Mouse (Mus musculus): ENCODE data around the gene Bad.

DNA sequence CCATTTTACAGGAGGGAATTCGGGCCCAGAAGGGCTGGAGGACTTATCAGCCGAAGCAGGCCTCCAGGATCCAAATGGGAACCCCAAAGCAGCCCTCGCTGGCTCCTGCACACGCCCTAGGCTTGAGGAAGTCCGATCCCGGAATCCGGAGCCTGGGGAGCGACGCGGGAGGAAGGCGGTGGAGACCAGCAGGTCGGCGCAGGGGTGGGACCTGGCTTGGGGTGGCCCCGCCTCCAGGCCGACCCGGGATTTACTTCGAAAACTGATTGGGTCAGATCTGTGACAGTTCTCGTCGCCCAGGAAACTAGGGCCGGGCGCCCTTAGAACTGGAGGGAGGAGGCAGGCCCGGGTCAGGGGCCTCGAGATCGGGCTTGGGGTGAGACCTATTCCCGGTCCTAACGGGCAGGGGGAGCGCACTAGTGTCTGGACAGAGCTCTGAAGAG lies 609 bp downstream of the Bad start, which contains the start of gene Gpr137:
- peak; percentile 87 for TF ChIP-seq POLR2A (IDR thresholded peaks at IDR 0.05; ENCODE audit: borderline replicate concordance, extremely low read depth, low read depth, low read length)
- TF ChIP-seq CTCF (IDR thresholded peaks at IDR 0.05; ENCODE audit: insufficient read depth, low read length) = no peak
